Mouse (Mus musculus) C2C12 (cell line): Measurements from ENCODE around the gene Zfyve28. TPM values are rescaled to one million over a fixed set of nuclear protein-coding genes. Genes with fewer than 3 reads are reported as not detected.

Source experiments
- H3K27me3 ChIP-seq: one replicate; pipeline ENCODE4 v1.6.1; 2011; ENCODE audit not compliant: control insufficient read depth, insufficient read depth, insufficient read length
- H3K36me3 ChIP-seq: one replicate; pipeline ENCODE4 v1.6.1; 2011; ENCODE audit not compliant: control insufficient read depth, insufficient read depth
- H3K4me3 ChIP-seq: one replicate; pipeline ENCODE4 v1.5.1; 2011; ENCODE audit warnings: mild to moderate bottlenecking, control low read depth; ENCODE audit not compliant: poor library complexity, insufficient read depth, severe bottlenecking
- H3K79me2 ChIP-seq: one replicate; pipeline ENCODE4 v1.6.1; 2011; ENCODE audit not compliant: control insufficient read depth, insufficient read depth
- H3K79me3 ChIP-seq: one replicate; pipeline ENCODE4 v1.6.1; 2011; ENCODE audit warnings: low read depth, control low read depth
- H3ac ChIP-seq: one replicate; pipeline ENCODE3; 2011; ENCODE audit warnings: low read depth; ENCODE audit not compliant: control insufficient read depth, insufficient read length
- CEBPB ChIP-seq: IDR thresholded peaks from one replicate; pipeline ENCODE4 v1.6.1; 2011; ENCODE audit warnings: low read depth, mild to moderate bottlenecking, control low read depth, moderate library complexity
- CTCF ChIP-seq: IDR thresholded peaks from one replicate; pipeline ENCODE4 v1.5.1; 2011; ENCODE audit not compliant: control insufficient read depth, insufficient read depth, insufficient read length
- FOSL1 ChIP-seq: IDR thresholded peaks from one replicate; pipeline ENCODE4 v1.8.0; 2011; ENCODE audit warnings: mild to moderate bottlenecking, low read length; ENCODE audit not compliant: poor library complexity, insufficient read depth, severe bottlenecking
- MAX ChIP-seq: IDR thresholded peaks from one replicate; pipeline ENCODE4 v1.6.1; 2011; ENCODE audit warnings: mild to moderate bottlenecking, control low read depth
- MYOD1 ChIP-seq: IDR thresholded peaks from one replicate; pipeline ENCODE4 v1.6.1; 2011; ENCODE audit warnings: low read depth; ENCODE audit not compliant: control insufficient read depth, insufficient read length
- MYOG ChIP-seq: IDR thresholded peaks from one replicate; pipeline ENCODE4 v1.6.1; 2011; ENCODE audit not compliant: control insufficient read depth, insufficient read length; ENCODE audit errors: extremely low read depth
- USF1 ChIP-seq: IDR thresholded peaks from one replicate; pipeline ENCODE4 v1.6.1; 2011; ENCODE audit warnings: low read depth, mild to moderate bottlenecking, control low read depth, moderate library complexity
- polyA plus RNA-seq: library from polyadenylated mRNA; unstranded; fragments of >200 nt; fragmentation: generic; extraction: Trizol; gene quantifications from one replicate; pipeline ENCODE4 v1.2.1, GENCODE M21; 2012; ENCODE audit warnings: missing spikeins

The Zfyve28 gene
- polyA plus RNA-seq, 1 experiment = 0.09 TPM

- Histone ChIP-seq H3K36me3 (no peaks in the 10 kb centered on the region), H3K4me3 (no peak overlapping the region), H3K79me3 (no peaks in the 10 kb centered on the region), H3K79me2 (no peaks in the 10 kb centered on the region), H3ac (no peak overlapping the region), H3K27me3 (no peaks in the 10 kb centered on the region)
- TF ChIP-seq MYOD1 (no peak), USF1 (no peak), MYOG (no peak), CTCF (no peak), MAX (no peak), FOSL1 (no peak), CEBPB (no peak)
These were observed 110.4 kb downstream of the Zfyve28 start for GRCm38 (mm10) chr5:34177821-34178220.

DNA sequence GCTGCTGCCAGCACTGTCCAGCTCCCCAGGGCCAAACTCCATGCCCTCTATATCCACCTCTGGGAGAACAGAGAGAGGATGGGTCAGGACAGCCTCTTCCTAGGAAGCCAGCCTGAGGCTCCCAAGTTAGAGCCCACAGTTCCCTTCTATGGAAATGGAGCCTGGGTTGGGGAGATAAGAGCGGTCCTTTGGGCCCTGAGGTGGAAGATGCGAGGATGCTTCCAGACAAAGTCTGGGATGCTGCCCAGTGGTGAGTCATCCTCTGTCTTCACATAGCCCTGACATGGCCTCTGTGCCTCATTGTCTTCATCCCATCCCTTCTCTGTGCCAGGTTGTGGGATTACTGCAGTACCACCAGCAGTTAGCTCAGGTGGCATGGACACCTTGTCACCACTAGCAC is 111.2 kb downstream of the Zfyve28 start:
- TF ChIP-seq MAX = no peak
- TF ChIP-seq MYOG = no peak
- TF ChIP-seq USF1 = no peak
- TF ChIP-seq FOSL1 = no peak
- TF ChIP-seq MYOD1 = no peak
- TF ChIP-seq CTCF = no peak
- no peak for TF ChIP-seq CEBPB
- Histone ChIP-seq H3K79me3 (no peaks in the 10 kb centered on the region), H3ac (no peak overlapping the region), H3K79me2 (no peaks in the 10 kb centered on the region), H3K27me3 (no peaks in the 10 kb centered on the region), H3K36me3 (no peaks in the 10 kb centered on the region), H3K4me3 (no peak overlapping the region)

- H3K4me3 ChIP-seq = no peak overlapping the region
- no peak overlapping the region for H3ac ChIP-seq
- no peaks in the 10 kb centered on the region for H3K27me3 ChIP-seq
- H3K36me3 ChIP-seq = no peaks in the 10 kb centered on the region
- TF ChIP-seq FOSL1 (no peak), CEBPB (no peak), CTCF (no peak), MYOG (no peak), MYOD1 (no peak), USF1 (no peak), MAX (no peak)
- H3K79me3 ChIP-seq = no peaks in the 10 kb centered on the region
- H3K79me2 ChIP-seq = no peaks in the 10 kb centered on the region
These were observed 111.6 kb downstream of the Zfyve28 start for GRCm38 (mm10) chr5:34176691-34177090.

DNA sequence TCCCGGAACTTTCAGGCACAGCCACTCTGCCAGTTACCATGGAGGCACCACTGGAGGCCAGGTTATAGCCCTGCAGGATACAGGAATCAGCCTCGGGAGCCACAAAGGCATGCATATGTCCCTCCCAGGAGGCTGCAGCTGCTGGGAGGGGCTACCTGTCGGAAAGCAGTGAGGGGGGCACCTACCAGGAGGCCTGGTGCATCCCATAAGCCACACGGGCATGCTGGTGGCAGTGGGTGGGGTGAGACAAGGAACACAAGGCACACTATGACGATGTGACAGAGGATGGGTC is 112.9 kb downstream of the Zfyve28 start:
- no peaks in the 10 kb centered on the region for H3K36me3 ChIP-seq

DNA sequence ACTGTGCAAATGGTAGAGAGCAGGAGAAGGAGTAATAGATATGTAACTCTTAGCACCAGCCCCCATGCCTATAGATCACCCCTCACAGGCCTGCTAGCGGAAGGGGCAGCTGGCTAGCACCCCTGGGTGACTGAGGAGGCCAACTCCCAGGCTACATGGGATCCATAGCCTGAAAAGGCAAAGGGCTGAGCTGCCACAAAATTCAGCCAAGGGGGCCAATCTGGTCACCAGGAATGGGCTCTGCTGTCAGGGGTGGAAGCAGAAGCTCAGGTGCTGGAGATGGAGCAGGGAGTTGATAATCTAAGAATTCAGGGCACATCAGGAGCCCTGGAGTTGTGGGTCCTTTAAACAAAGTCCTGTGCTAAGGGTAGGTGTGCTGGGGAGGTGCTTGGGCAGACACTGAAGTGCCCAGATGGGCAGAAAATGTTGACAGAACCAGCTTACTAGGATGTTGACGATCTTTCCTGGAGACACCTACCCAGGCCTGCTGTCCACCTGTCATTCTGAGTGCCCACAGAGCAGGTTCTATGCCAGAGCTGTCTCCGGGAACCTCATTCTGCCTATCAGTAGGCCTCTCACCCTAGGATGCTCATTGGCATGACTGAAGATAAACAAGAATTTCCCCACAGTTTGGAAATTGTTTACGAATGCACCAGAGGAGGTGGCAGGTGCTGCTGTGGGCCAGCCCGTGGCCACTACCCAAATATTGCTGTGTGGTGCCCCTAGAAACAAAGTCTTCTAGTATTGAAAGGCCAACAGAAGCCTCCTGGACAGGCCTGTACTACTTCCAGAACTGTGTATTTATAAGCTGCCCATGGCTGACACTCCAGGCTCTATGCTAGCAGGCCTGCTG is 113.5 kb downstream of the Zfyve28 start:
- no peak overlapping the region for H3K4me3 ChIP-seq
- H3K79me3 ChIP-seq = no peaks in the 10 kb centered on the region
- H3K27me3 ChIP-seq = no peaks in the 10 kb centered on the region
- H3K79me2 ChIP-seq = no peaks in the 10 kb centered on the region
- TF ChIP-seq FOSL1 (no peak), MYOD1 (no peak), USF1 (no peak), CTCF (no peak), MYOG (no peak), MAX (no peak), CEBPB (no peak)
- no peak overlapping the region for H3ac ChIP-seq
- H3K36me3 ChIP-seq = no peaks in the 10 kb centered on the region

More for the DNA sequence above, 112.9 kb downstream of the Zfyve28 start:
- no peaks in the 10 kb centered on the region for H3K79me2 ChIP-seq
- no peak overlapping the region for H3K4me3 ChIP-seq
- TF ChIP-seq CEBPB (no peak), FOSL1 (no peak), MAX (no peak), MYOD1 (no peak), USF1 (no peak), MYOG (no peak), CTCF (no peak)
- H3K27me3 ChIP-seq = no peaks in the 10 kb centered on the region
- no peak overlapping the region for H3ac ChIP-seq
- no peaks in the 10 kb centered on the region for H3K79me3 ChIP-seq

DNA sequence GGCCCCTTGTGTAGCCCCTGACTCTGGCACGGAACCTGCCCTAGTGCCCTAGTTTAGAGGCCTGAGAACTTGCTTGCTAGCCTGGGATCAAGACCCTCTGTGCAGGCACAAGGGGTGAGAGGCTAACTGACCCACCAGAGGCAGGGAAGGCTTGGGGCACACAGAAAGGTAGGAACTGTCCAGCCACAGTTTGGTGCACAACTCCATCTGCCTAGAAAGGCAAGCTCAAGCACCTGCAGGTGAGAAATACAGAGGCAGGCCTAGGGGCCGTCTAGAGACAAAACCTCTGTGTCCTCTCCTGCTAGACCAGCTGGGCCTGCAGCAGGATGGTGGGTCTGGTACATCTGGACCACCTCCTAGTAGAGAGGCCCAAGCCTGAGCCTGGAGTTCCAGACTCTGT is 114.2 kb downstream of the Zfyve28 start:
- Histone ChIP-seq H3K79me3 (no peaks in the 10 kb centered on the region), H3K36me3 (no peaks in the 10 kb centered on the region), H3K4me3 (no peak overlapping the region), H3ac (no peak overlapping the region), H3K27me3 (no peaks in the 10 kb centered on the region), H3K79me2 (peaks cover 2% of the 10 kb centered on the region)
- TF ChIP-seq CEBPB (no peak), USF1 (no peak), MAX (no peak), MYOG (no peak), MYOD1 (no peak), FOSL1 (no peak), CTCF (no peak)
